Mouse (Mus musculus) frontal cortex, postnatal 14 days (tissue): ENCODE measurements at regions not wholly inside any gene's neighbourhood (a gene's known extent, or its start where the extent isn't known, plus 50 kb on each side); places are given as distances from the start of the nearest gene placed in this dataset.
"Not testable (repeated sequence)": the region's sequence is repeated elsewhere in the genome, so short reads cannot be mapped to it uniquely, and the experiment has no call there.

Experiments
- DNase-seq, 2 experiments: peaks; one replicate each; pipeline ENCODE4 v3.0.0; 2022; ENCODE audit warnings: low spot score in 2 of 2

GRCm38 (mm10) chr12:46636888-46637287 lies 181.8 kb downstream of the Nova1 start:
- DNase-seq, result no peak

DNA sequence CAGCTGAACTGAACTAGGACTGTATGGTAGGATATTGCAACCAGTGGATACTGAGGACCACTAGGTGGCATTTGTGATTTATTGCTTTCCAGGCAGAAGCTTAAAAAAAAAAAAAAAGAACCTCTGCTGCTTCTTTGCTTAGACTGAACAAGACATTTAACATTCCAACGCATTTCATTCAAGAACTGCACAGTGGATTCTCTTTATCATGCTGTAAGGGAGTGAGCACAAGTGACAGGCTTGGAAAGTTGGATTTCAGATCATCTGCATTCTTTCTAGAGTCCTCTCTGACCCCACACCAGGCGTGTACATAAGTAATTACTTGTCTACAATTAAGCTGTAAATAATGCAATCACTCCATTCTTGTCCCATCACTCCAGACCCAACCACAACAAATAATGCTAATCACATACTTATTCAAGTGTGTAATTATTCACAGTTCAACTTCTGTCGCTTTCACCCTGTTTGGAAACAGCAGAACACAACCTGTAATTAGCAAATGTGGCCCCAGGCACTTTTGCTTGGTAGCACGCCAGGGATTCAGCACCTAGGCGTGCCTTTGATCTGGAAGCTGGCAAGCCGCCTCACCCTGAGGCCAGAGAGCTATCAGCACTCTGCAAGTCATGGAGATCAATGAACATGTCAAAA lies 183.5 kb downstream of the Nova1 start:
- DNase-seq, result no peak

DNA sequence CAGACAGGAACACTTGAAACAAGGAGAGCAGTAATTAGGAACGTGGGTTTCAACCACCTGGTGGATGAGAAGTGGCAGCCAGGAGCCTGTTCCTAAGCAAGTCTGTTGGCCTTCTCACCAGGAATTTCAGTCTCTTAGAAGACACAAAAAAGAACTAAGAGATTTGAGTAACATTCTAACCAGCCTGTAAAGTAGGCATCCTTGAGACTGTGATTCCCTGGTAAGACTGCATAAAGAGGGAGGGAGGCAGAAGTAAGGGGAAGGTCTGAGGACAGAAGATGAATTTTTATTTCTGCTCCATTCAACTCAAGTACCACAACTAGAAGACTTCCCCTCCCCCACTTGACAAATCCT lies 184.0 kb downstream of the Nova1 start:
- peak in 1 of 2 experiments; percentile 8 for DNase-seq

DNA sequence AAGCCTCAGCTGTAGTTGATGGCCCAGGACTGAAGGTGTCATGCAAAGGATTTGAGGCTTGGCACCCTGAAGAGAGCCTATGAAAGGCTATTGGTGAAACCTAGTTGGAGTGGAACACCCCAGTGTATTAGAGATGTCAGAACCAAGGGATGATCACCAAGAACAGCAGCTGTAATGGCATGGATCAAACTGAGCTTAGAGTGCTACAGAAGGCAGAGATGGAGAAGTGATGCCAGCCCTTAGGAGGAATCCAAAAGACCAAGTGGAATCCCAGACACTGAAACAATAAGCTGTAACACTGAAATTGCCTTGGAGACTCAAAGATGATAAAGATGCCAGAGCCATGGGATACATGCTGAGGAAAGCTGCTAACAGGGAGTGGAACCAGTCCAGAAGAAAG lies 186.3 kb downstream of the Nova1 start:
- DNase-seq, result not testable (repeated sequence)

DNA sequence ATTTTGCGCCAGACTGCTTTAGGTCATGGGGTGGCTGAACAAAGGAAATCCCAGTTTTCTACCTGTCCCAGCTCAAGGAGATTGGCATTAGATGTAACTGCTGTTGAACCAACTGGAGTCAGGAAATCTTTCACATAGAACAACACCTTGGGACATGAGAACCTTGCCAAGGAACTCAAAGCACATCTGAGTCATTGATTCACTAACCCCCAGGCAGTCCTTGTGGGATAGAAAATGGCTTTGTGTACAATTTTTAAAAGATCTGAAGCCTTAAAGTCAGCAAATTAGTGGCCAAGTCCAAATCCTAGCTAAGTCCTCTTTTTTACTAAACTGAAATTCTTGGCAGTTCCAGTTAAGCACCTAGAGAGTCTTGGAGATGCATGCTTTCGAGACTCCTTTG lies 191.4 kb downstream of the Nova1 start:
- no peak for DNase-seq

GRCm38 (mm10) chr12:46611439-46611838 lies 207.3 kb downstream of the Nova1 start:
- no peak for DNase-seq

DNA sequence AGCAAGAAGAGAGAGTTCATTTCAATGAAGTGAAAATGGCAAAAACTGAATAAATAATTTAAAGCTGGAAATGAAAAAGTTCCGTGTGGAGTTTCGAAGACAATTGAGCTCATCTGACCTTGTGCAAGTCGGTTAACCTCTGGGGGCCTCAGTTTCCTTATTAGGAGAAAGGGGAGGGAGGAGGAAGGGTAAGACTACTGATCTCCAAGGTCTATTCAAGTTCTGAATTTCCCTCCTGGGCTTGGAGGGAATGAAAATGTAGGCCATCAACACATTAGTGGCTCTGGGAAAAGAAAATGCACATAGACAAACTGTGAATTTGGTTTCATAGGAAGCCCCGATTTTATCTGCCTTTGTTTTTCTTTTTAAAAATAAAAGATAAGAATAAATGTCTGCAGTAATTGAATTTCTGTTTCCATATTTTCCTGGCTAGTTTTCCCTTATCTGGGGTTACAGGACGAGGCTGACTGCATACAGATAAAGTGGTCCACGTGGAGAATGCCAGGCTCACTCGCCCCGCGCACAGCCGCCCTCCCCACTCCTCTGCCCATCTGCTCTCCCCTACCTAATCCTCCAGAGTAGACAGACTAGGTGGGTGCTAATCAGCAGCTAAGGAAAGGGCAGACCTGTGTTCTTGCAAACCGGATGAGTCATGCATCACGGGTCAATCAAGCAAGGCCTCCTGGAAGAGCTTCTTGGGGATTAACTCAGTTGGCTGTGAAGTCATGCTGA lies 209.0 kb downstream of the Nova1 start:
- no peak for DNase-seq

DNA sequence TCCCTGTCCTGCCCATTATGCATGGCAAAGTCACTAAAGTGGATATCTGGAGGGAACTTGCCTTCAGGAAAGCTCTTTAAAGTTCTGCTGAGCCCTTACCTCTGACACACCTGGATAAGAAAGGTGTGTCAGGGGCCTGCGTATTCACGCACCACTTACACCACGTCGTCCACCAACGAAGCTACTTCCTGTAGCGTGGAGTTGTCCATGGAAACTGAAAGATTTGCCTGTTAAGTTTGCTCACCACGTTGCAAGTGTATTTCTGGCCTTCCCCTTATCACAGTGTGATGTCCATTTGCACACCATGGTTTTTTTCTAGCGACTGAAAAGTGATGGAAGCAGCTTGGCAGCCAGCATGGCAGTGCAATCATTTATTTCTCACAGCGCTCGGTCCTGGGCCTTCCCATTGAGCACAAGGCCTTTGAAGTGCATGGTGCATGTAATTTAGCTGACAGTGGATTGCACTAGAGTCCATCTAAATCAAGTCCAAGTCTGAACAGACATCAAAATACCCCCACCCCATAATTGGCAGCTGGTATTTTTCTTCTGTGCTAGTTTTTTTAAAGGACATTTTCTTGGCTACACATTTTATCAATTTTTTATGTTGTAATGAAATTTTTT lies 210.3 kb downstream of the Nova1 start:
- no peak for DNase-seq

DNA sequence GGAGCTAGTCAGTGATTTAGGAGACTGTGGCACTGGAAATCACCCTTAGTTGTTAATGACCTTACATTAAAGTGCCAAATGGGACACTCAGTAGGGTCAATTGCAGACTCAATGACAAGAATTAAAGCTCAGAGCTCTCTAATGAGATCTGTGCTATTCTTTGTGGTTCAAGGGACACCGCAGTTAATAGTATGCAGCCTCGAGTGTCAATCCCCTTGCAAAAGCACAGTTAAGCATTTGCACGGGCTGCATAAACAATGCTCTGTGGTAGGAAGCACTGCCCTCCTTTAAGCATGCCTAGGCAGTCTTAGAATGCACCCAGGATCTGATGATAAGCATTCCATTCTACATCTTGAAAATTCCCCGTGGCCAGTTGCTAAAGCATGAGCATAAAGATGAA lies 221.5 kb downstream of the Nova1 start:
- no peak for DNase-seq

DNA sequence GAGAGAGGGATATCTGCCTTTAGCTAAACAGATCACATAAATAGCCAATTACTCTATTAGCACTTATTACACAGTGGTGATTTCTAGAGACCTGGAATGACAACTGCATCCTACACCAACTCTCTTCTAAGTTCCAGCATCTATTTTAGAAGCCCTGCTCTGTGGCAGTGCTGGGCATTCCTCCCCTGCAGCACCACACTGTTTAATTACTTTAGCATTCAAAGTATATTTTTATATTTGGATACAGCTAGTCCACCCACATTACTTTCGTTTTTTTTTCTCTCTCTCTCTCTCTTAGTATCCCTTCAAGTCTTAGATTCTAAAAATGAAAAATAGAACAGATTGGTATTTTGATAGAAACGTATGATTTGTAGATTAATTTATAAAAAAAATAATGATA lies 250.1 kb downstream of the Nova1 start:
- no peak for DNase-seq

GRCm38 (mm10) chr12:46566324-46566723 lies 252.4 kb downstream of the Nova1 start:
- DNase-seq, result no peak

DNA sequence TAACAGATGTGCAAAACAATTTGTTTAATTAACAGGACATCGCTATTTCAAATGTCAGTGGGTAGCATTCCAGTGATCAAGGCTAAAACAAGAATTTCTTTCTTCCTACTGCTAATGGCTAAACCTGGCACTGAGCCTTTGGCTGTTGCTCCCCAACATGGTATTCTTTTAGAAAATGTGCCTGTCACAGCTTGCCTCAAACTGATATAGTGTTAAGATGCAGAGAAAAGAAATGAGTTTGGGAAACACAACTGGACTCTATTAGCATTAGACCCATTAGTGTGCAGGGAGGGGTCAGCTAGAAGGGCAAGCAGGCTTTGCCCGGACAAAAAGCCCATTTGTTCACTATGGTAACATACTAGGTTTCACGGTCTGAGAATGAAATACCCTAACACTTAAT lies 297.8 kb downstream of the Nova1 start:
- no peak for DNase-seq

DNA sequence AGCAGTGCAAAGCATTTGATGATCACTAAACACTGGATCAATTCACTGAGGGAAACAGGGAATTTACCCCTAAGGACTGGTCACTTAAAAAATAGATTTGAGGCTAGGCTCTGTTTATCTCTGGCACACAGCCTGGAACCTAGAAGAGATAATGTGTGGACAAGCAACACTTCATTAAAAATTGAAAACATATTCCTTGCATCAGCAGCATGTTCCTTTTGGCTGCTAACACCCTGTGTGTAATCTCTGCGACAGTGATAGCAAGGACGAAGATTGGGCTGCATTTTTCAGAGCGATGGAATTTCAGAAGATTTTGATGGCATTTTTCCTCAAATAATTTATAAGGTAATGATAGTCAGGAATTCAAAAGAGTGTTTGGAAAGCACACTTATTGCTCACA lies 310.9 kb downstream of the Nova1 start:
- no peak for DNase-seq

DNA sequence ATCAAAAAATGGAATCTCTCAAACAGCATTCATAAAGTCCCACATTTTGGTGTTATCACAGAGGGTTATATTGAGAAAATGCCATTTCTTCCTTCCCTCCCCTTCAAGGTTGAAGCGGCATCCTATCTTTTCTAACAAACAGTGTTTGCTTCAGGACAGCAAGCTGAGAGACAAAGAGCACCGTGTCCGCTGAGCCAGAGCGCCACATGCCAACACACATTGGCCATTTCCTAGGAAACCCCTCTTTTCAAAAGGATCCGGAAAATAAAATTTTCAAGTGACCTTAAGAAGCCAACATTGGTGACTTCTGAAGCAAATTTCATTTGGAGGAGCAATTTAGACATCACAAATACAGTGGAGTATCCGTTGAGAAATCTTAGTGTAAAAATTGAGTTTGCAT lies 326.3 kb downstream of the Nova1 start:
- DNase-seq, result no peak

DNA sequence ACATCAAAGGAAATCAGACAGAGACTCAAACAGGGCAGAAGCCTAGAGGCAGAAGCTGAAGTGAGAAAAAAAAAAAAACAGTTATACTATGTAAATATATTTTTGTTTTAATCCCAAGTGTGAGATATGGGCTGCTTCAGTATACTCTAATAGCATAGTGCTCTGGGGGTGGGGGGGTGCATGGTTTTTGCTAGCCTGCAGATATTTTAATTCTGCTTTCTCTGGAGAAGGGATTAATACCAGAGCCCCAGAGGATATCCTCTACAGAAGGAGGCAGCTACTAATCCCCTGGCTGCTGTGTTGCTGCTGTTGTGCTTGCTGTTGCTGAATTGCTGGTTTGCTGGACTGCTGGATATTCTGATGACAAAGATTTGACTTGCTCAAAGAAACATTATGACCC lies 367.8 kb downstream of the Nova1 start:
- DNase-seq, result no peak

GRCm38 (mm10) chr12:46444644-46445313 lies 373.9 kb downstream of the Nova1 start:
- no peak for DNase-seq

- no peak for DNase-seq
Measured at GRCm38 (mm10) chr12:46419591-46419990, 399.1 kb downstream of the Nova1 start.

DNA sequence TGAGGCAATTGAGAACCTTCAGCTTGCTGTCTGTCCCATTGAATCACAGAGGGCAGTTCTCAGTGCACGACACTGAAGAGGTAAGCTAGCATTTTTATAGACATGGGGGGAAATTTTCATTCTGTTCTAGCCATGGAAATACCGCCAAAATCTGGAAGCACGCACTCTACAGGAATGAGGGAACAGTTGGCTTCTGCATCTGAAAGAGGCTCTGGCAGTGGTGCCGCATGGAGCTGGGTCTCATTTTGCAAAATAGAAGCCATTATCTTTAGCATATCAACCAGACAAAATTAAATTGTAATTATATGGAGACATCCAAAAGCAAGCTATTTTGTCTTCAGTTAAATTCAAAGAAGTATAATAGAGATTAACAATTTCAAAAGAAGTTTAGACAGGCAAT lies 399.7 kb downstream of the Nova1 start:
- DNase-seq, result no peak

- DNase-seq, result no peak
Measured at GRCm38 (mm10) chr12:46416765-46417404, 401.8 kb downstream of the Nova1 start.

DNA sequence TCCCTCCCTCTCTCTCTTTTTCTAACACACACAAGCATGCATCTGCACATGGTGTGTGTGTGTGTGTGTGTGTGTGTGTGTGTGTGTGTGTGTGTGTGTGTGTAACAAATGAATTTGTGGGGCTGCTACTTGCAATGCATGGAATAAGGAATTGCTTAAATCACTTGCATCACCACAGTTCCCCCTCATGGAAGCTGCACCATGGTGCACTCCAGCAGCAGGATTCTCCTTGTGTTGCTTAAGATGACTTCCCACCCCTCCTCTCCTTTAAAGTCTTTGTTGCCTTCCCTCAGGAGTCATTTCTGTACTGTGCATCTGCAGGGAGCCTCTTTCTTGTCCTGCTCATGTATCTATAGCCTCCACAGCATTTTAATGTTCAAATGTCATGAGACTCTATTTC lies 402.5 kb downstream of the Nova1 start:
- DNase-seq, result no peak

DNA sequence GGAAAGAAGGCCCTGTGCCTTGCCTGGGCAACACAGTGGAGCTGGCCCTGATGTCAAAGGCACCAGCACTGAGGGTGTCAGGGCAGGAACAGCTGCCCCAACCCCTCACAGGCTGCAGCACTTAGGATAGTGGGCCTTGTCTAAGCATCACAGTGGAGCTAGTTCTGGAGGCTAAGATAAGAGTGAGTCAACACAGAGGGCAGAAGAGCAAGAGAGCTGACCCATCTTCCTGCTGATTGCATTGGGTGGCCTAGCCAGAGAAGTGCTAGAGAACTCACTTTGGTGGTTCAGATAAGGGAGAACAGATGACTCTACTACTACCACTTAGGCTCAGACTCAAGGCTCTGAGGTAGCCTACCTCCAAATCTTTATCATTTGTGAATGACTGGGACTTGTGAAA lies 413.1 kb downstream of the Nova1 start:
- DNase-seq, result no peak

GRCm38 (mm10) chr12:46399653-46399975 lies 419.1 kb downstream of the Nova1 start:
- no peak for DNase-seq
